Mouse (Mus musculus) left cerebral cortex, adult 8-10 months (tissue): ENCODE results near the gene Phc1. TPM values are rescaled to one million over a fixed set of nuclear protein-coding genes. Genes with fewer than 3 reads are reported as not detected.

ENCODE experiments used
- DNase-seq, 2 experiments: peaks; one replicate each; pipeline ENCODE4 v3.0.0; 2022; ENCODE audit warnings: low spot score in 2 of 2
- total RNA-seq, 4 experiments: library from RNA; stranded (reverse); gene quantifications; 2 replicates each; pipeline ENCODE4 v1.2.4; 2022

Phc1 gene
- total RNA-seq, 4 experiments from 2014 or later = 52.8 to 60.3 (median 57.5) TPM

DNA sequence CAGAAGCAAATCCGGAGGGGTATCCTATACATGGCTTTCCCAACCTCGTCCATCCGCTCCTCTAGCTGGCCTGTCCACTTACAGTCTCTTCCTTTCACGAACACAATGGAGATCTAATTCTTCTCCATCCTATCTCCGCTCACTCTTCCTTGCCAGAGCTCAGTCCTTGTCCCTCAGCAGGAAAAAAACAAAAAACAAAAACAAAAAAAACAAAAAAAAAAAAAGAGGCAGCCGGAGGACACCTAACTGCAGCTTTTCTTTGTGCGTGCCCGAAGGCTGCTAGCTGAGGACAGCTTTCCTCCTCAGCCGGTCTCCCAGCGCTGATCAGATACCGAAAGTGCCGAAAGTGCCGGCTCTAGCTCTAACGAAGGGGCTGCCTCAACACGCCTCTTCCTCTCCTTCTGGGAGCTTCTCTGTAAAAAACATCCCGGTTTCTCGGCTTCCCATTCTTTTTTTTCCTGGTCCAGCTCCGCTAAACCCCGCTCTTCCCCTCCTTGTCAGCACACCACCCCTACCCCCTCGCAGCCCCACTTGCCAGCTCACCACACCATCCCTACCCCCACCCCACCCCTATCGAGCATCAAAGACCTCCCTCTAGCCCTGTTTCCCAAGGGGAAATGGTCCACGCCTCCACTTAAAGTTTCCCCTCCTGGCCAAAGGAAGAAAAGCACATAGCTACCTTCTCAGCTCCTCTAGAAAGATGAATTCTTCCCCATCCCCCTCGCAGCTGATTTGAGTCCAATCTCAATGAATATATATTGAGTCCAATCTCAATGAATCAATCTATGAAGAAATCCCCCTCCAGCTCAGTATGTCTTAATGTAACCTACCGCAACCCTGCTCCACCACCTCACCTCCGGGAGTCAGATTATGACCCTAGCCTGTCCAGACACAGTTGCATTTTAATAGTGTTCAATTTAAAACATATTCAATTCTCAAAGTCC, 42.8 kb downstream of the Phc1 start:
- DNase-seq = no peak

DNA sequence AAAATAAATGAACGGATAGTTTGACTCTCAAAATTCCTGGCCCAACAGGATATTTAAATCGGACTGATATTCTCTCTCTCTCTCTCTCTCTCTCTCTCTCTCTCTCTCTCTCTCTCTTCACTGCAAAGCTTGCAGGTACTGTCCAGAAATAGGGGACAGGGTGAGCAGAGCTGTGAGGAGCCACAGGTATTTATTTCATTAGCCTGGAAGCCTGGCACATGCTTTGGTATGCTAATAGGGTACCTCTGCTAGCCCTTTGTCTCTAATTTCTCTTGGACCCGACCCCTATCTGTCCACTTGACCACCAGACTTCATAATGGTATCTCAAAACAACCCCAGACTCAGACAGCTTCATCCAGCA, 43.5 kb downstream of the Phc1 start:
- DNase-seq = no peak

DNA sequence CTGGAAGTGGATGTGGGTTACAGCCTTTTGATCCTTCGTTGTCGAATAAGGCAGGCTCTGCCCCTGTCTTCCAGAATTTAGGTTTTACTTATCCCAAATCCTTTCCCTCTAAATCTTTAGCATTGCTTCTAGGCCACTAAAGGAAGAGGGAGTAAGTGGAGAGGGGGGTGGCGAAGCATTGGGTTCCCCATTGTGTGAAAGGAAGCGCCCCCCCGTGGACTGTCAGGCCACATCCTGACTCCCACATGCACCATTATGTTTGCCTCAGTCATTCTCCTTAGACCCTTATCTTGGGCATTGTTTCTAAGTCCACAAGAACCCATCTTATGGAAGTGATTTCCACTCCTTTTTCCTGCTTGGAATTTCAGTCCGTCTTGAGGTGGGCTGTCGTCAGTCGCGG, 45.1 kb downstream of the Phc1 start:
- DNase-seq = no peak

DNA sequence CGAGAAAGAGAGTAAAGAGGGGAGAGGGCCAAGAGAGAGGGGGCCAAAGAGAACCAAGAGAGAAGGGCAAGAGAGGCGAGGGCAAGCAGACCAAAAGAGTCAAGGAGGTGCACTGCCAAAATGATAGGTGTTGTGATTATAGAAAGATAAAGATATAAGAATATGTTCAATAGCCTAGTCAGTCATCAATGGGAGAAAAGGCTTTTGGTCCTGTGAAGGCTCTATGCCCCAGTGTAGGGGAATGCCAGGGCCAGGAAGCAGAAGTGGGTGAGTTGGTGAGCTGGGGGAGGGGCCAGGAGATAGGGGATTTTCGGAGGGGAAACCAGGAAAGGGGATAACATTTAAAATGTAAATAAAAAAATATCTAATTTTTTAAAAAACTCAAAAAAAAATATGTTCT, 46.1 kb downstream of the Phc1 start:
- DNase-seq = no peak

DNA sequence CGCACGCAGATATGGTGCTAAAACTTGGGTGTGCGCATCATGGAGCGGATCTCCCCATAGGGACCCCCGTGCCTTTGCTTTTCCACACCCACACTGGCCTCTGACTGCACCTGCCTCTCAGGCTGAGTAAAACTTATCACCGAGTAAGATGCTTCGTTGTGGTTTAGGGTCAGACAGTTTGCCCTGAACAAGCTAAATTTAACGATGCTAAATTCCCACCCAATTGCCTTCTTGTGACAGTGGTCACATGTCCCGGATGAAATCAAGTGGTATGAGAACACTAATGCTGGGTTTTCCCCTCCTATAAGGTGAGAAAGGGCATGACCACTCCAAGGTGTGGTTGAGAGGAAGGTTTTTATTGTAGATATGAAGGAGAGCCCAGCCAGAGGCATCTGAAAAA, 46.6 kb downstream of the Phc1 start:
- no peak for DNase-seq

DNA sequence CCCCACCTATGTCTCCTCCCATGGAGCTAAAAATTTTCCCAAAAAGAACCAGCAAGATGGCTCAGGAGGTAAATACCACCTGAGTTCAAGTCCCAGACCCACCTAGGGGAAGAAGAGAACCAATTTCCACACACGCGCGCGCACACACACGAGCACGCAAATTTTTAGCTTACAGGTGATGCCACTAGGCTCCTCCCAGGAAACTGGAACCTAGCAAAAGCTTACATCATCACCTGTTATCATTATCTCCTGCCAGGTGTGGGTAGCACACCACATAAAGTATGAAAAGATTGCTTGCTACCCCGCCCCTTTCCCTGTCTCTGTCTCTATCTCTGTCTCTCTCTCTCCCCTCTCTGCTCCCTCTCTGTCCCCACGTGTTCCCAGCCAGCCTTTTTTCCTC, 47.2 kb downstream of the Phc1 start:
- no peak for DNase-seq

DNA sequence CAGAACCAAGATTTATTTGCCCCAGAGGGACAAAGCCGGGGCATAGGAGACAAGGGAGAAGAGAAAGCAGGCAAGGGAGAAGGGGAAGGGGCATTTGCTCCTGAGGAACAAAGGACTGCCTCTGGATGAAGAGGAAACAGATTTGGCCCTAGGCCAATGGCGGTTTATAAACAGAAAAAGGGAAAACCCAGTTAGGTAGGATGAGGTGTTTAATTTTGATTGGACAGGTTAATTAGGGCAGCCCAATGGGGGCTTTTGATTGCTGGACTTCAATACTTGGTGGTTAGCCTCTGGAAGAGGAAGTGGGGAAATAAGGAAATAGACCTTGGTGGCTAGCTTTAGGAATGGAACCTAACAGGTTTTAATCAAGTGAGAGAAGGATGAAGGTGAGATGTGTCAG, 48.2 kb downstream of the Phc1 start:
- no peak for DNase-seq

DNA sequence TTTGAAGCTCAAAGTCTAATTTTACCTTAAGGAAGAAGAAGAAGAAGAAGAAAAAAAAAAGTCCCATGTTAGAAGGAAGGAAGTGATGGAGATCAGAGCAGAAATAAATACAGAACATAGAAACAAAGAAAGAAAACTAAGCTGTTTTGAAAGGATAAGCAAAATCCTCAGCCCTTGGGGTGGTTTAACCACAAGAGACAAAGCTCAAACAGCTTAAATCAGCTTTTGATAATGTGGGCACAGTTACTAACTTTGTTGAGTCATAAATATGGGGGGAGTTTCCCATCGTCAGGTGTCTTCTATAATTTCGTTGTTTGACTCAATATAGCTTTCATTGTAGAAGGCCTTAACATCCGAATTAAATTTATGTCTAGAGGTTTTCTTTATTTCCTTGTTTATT, 48.6 kb downstream of the Phc1 start:
- no peak for DNase-seq

DNA sequence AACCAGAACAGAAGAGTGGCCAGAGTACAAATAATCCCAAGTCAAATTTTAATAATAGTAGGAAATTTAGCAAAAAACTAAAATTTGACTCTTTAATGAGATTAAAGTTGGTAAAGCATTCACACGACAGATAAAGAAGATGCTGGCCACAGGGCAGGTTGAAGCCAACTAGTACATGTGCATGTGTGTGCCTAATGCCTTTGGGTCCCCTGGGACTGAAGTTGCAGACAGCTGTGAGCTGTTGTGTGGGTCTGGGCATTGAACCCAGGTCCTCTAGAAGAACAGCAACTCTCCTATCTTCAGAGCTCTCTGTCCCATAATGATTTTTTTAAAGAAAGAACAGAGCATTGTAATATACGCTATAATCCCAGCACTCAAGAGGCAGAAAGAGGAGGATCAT, 49.1 kb downstream of the Phc1 start:
- DNase-seq = no peak

DNA sequence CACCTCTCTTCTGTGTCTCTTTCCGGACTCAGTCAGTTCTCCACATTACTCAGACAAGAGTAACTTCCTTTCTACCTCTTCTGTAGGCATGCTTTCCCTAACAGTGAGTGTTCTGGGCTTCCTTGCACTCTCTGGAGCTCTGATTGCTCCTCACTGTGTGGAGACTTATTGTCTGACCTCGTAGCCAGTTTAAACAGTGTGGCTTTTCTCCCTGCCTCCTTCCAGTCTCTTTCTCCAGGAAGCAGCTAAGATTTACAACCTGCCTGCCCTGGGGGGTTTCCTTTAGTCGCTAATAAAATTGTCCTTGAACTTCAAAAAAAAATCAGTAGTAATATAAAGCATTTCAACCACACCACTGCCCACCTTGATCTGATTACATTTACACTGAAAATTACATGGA, 50.1 kb downstream of the Phc1 start:
- no peak for DNase-seq

DNA sequence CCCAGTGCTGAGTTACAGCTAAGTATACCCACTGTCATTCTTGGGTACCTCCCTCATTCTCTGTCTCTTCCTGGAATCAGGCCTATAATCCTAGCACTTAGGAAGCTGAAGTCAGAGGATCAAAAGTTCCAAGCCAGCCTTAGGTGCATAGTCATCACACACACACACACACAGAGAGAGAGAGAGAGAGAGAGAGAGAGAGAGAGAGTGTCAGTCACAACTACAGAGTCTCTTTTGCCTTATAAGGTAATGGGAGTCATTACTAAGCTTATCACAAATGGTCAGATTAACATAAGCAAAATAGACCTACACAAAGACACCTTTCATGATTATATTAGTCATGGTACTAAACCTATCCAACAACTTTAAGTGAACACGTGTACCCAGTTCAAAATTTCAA, 51.0 kb downstream of the Phc1 start:
- DNase-seq = no peak

DNA sequence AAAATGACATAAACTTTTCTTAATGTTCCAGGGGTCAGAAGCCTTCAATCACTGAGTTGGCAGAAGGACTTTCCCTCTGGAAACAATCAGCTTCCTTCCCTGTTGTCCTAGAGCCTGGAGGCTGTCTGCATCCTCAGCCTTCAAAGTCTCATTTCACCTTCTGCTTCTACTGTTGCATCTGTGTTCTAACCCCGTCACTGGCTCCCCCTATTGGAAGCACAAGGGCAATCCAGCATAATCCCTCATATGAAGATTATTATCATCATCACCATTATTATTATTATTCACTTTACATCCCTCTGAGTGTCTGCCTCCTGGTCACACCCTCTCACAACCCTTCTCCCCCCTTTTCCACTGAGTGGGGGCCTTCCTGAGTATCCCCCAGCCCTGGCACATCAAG, 52.1 kb downstream of the Phc1 start:
- no peak for DNase-seq

DNA sequence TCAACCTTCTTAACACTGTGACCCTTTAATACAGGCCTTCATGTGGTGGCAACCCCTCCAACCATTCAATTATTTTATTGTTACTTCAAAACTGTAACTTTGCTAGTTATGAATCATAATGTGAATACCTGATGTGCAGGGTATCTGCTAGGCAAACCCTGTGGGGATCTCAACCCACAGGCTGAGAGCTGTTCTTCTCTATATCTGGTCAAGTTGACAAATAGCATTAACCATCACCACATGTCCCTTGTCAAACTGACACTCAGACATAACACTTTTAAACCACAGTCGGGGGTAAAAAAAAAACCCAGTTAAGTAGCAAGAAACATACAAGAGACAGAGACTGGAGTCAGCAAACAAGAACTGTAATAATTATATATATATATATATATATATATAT, 55.5 kb downstream of the Phc1 start:
- no peak for DNase-seq

DNA sequence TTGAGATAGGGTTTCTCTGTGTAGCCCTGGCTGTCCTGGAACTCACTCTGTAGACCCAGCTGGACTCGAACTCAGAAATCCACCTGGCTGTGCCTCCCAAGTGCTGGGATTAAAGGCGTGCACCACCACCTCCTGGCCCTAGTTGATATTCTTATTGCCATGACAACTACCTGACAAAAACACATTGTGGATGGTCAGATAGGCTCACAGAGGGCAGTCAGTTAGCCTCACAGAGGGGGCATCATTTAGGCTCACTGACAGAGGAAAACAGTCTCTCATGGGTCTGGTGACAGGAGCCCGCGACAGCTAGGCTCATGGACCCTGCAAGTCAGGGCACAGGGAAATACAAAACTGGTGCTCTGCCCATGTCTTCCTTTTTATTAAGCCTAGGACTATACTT, 56.1 kb downstream of the Phc1 start:
- DNase-seq = no peak

DNA sequence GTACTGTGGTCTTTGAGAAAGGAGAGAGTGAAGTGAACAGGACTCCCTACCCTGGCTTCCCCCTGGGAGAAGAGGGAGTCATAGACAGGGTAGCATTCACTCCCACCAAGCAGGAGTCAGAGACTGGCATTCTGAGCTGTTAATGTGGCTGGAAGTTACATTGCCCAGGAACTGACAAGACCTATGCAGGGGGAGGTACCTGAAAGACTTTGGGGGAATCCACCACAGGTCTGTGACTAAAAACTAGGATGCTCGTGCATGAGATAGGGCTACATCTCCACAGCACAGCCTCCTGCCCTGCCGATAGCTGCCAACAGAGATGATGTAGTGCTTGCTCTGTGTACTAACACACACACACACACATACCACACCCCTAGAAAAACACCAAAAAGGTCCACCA, 56.9 kb downstream of the Phc1 start:
- no peak for DNase-seq

DNA sequence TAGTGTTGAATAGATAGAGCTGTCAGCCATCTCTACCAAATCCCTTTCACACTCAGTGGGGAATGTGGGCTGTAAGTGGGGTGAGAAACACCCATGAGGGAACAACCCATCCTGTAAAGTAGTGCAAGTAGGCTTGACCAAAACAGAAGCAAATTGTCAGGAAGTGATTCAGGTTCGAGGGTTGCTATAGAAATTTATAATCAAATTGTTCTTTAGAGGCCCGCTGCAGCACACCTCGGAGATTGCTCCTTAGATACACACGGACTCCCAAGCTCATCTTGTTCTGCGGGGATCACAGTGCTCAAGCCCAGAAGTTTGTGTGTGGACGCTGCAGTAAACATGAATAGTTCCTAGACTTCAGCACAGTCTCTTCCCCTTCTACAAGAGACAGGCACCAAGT, 57.6 kb downstream of the Phc1 start, which contains the start of gene Klrg1:
Klrg1 (minus strand) TSS at position 101 of the 400 bp plus-strand sequence.
- DNase-seq = no peak

DNA sequence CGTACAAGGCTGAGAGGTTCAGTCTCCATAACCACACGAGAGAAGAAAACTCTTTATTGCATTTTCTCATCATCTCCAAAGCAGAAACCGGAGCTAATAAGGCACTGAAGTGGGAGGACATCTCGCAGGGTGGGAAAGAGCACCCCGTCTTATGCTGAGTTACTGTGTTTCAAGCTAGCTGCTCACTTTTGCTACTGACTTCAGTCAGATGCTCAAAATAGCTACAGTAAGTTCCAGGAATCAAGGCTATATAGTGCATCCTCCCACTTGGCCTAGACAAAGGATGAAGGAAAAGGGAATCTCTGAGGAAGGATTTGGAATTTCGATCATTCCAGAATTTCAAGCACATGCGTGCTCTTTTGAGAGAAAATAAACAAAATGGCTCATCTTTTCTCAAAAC, 63.8 kb downstream of the Phc1 start:
- no peak for DNase-seq

DNA sequence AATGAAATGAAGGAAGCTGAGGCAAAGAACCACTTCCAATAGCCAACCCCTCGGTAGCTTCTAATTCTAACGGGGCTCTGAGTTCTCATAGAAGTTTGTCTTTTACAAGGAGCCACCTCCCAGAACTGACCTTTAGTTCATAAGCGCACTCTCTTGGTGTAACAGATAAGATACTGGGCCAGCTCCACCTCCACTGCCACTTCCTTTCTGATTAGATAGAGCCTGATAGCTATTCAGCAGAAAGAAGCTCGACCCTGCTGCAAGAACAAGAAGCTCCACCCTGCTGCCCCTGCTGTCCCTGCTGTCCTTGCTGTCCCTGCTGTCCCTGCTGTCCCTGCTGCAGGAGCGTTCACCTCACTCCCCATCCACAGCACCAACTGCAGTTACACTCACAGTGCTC, 65.8 kb downstream of the Phc1 start:
- DNase-seq = no peak

DNA sequence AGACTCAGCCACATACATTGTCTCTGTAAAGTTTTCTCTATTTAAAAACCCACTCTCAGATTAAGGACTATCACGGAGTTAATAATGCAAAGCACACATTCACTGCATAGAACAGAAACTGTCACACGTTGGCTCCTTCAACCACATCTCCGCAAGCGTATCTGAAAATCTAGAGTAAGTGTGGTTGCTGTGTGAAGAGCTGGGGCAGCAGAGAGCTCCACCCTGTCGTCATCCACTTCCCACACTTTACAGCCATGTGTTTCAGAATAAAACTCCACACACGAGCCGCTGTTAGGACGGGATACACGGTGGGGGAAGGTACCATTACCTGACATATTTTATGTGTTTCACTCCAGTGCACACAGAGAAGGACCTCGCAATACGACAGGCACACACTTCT, 70.2 kb downstream of the Phc1 start:
- no peak for DNase-seq

DNA sequence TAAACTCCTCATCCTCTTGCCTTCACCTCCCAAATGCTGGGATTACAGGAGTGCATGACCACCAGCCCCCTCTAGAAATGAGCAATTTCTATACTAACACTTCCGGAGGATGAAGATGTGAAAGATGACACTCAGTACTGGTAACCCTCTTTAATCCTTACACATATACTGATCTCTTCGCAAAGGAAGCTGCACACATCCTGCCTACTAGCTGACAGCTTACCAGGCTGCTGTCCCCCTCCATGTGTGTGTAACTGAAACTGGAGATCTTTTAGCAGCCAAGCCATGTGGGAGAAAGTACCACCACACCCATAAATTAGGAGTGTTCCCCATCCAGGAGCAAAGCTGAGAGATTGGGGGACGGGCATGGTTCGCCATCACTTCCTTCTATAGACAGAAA, 71.2 kb downstream of the Phc1 start:
- no peak for DNase-seq

DNA sequence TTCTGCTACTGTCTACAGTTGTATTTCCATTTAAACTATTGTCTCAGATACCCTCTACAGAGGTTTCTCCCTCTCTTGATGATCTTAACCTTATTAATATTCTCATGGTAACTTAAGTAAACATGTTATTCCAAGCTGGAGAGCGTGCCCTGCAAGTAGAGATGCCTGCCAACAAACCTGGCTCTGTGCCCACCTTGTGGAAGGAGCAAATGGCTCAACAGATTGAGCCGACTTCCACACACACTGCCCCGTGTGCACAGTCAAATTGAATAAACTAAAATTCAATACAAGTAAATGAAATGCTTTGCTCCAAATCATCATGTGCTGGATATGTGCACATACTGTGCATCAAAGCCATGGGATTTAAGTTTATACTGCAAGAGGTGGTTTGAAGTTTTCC, 71.8 kb downstream of the Phc1 start:
- peak in 1 of 2 experiments; percentile 21 for DNase-seq
